Comparison of ENCODE assay signal across 9 mouse cellular contexts in genomic region chr7:6361756-6362155, GRCm38 (mm10). TPM values are rescaled to one million over a fixed set of nuclear protein-coding genes. Genes with fewer than 3 reads are reported as not detected.
DNase-seq lines count a peak whose midpoint lies in the region; ATAC-seq and TF ChIP-seq lines count a peak whose summit lies in the region.
"Had no signal": no experiment of that assay in that cellular context is flagged by ENCODE, and none has a peak within 500 bp of the region (broad histone marks: within the 10 kb centered on the region; RNA-seq: fewer than 3 reads in every experiment).

No protein-coding gene starts in this region.

- H3K4me3 ChIP-seq in megakaryocyte, embryonic 14.5 days (replicated peaks), result peak overlapping the region; percentile 94
- H3K4me3 ChIP-seq in limb, embryonic 14.5 days (replicated peaks; ENCODE audit: low read length), result peak overlapping the region; percentile 48
- peak overlapping the region; percentile 55 for H3K4me3 ChIP-seq in stomach, embryonic 15.5 days (replicated peaks)

- peak; percentile 37 for DNase-seq in cerebellum, adult 11-12 months
- DNase-seq in cerebellum, postnatal 4 days (ENCODE audit: low spot score in 2 of 2), result no peak
- no peak for DNase-seq in limb, embryonic 14.5 days (ENCODE audit: low spot score)
- DNase-seq in MN1 (ENCODE audit: low spot score), result no peak
- DNase-seq in ovary, postnatal 36 days (ENCODE audit: low spot score), result no peak

- peaks cover 29% of the 10 kb centered on the region for H3K4me1 ChIP-seq in megakaryocyte, embryonic 14.5 days
- peaks cover 12% of the 10 kb centered on the region for H3K4me1 ChIP-seq in limb, embryonic 14.5 days (ENCODE audit: control insufficient read depth, insufficient read depth, low read length)
- 0 out of 2 replicates have a peak, but pooled peaks cover 6% of the 10 kb centered on the region for H3K4me1 ChIP-seq in stomach, embryonic 15.5 days

- TF ChIP-seq POLR2A in limb, embryonic 14.5 days (IDR thresholded peaks at IDR 0.05; ENCODE audit: borderline replicate concordance, extremely low read depth, insufficient read depth, insufficient read length), result no peak

- H3K27me3 ChIP-seq in megakaryocyte, embryonic 14.5 days (replicated peaks), result no peaks in the 10 kb centered on the region
- no peaks in the 10 kb centered on the region for H3K27me3 ChIP-seq in limb, embryonic 14.5 days (ENCODE audit: control insufficient read depth, insufficient read depth, low read length)
- H3K27me3 ChIP-seq in stomach, embryonic 15.5 days (replicated peaks), result no peaks in the 10 kb centered on the region

- peak overlapping the region; percentile 78 for H3K27ac ChIP-seq in limb, embryonic 14.5 days (replicated peaks; ENCODE audit: low read depth, low read length)
- peak overlapping the region; percentile 81 for H3K27ac ChIP-seq in stomach, embryonic 15.5 days

- peak overlapping the region; percentile 49 for H3K9ac ChIP-seq in limb, embryonic 14.5 days (ENCODE audit: low read depth, low read length, severe bottlenecking)
- peak overlapping the region; percentile 33; the same call in 1 of the 2 replicates for H3K9ac ChIP-seq in stomach, embryonic 15.5 days

- no peaks in the 10 kb centered on the region for H3K36me3 ChIP-seq in megakaryocyte, embryonic 14.5 days (replicated peaks; ENCODE audit: low read length)
- no peaks in the 10 kb centered on the region for H3K36me3 ChIP-seq in limb, embryonic 14.5 days (ENCODE audit: control insufficient read depth, insufficient read depth, low read length)
- H3K36me3 ChIP-seq in stomach, embryonic 15.5 days, result no peaks in the 10 kb centered on the region

- H3K9me3 ChIP-seq in megakaryocyte, embryonic 14.5 days, result no peaks in the 10 kb centered on the region
- no peaks in the 10 kb centered on the region for H3K9me3 ChIP-seq in limb, embryonic 14.5 days (ENCODE audit: control insufficient read depth, low read length)
- no peaks in the 10 kb centered on the region for H3K9me3 ChIP-seq in stomach, embryonic 15.5 days

- peak overlapping the region; percentile 73 for H3K4me2 ChIP-seq in limb, embryonic 14.5 days (replicated peaks; ENCODE audit: low read depth, low read length, severe bottlenecking)
- H3K4me2 ChIP-seq in stomach, embryonic 15.5 days, result peak overlapping the region; percentile 63

- 25% methylated on average over 7 of the region's 7 CpGs for whole genome bisulfite sequencing in limb, embryonic 14.5 days
- WGBS in stomach, embryonic 15.5 days, result 20% methylated on average over 7 of the region's 7 CpGs

- no peak for ATAC-seq in megakaryocyte, adult 5-6 weeks (ENCODE audit: poor library complexity, severe bottlenecking)
- no peak for ATAC-seq in limb, embryonic 14.5 days (ENCODE audit: low FRiP score, low read depth)
- ATAC-seq in stomach, embryonic 15.5 days (ENCODE audit: insufficient read depth, low FRiP score, low read depth), result no peak

RNA-seq across cellular contexts. Expression of gene Zfp78, which starts 1.3 kb away (rescaled TPM):
- not detected in 2 replicates for polyA plus RNA-seq in megakaryocyte, embryonic 14.5 days (2012; ENCODE audit: insufficient read depth, low replicate concordance)
- 2.9 and 4.3 TPM in 2 replicates for total RNA-seq in megakaryocyte, adult 5-6 weeks (2015)
- 2.0 and 5.1 TPM in 2 replicates for total RNA-seq in megakaryocyte, adult 5-6 weeks (2017)
- polyA plus RNA-seq in limb, embryonic 14.5 days (2012; rRNA removed), result 1.1 and 2.1 TPM in 2 replicates
- 2.8 and 3.4 TPM in 2 replicates for polyA plus RNA-seq in limb, embryonic 14.5 days (2014; fragmentation: Nextera tagmentation; extraction: Ambion mirVana)
- 1.6 and 1.9 TPM in 2 replicates for polyA plus RNA-seq in stomach, embryonic 15.5 days (2015; fragmentation: Nextera tagmentation; extraction: Ambion mirVana)

RNA-seq across cellular contexts. Expression of gene Gm3854, which starts 18.2 kb away (rescaled TPM):
- not detected in 2 replicates for polyA plus RNA-seq in megakaryocyte, embryonic 14.5 days (2012; ENCODE audit: insufficient read depth, low replicate concordance)
- total RNA-seq in megakaryocyte, adult 5-6 weeks (2015), result 0.13 and 0.21 TPM in 2 replicates
- not detected in 2 replicates for total RNA-seq in megakaryocyte, adult 5-6 weeks (2017)
- 1.4 and 1.9 TPM in 2 replicates for polyA plus RNA-seq in limb, embryonic 14.5 days (2012; rRNA removed)
- 1.1 and 1.9 TPM in 2 replicates for polyA plus RNA-seq in limb, embryonic 14.5 days (2014; fragmentation: Nextera tagmentation; extraction: Ambion mirVana)
- 1.6 and 2.7 TPM in 2 replicates for polyA plus RNA-seq in stomach, embryonic 15.5 days (2015; fragmentation: Nextera tagmentation; extraction: Ambion mirVana)
- polyA plus RNA-seq: large intestine, adult 2 months had no signal

RNA-seq across cellular contexts. Expression of gene Zfp28, which starts 21.3 kb away (rescaled TPM):
- polyA plus RNA-seq in megakaryocyte, embryonic 14.5 days (2012; ENCODE audit: insufficient read depth, low replicate concordance), result 0.20 TPM in 1 of 2 replicates, not detected in the other
- total RNA-seq in megakaryocyte, adult 5-6 weeks (2015), result 1.5 and 2.5 TPM in 2 replicates
- total RNA-seq in megakaryocyte, adult 5-6 weeks (2017), result 0.73 and 0.81 TPM in 2 replicates
- 9.2 and 11.0 TPM in 2 replicates for polyA plus RNA-seq in limb, embryonic 14.5 days (2012; rRNA removed)
- 11.1 and 14.4 TPM in 2 replicates for polyA plus RNA-seq in limb, embryonic 14.5 days (2014; fragmentation: Nextera tagmentation; extraction: Ambion mirVana)
- polyA plus RNA-seq in stomach, embryonic 15.5 days (2015; fragmentation: Nextera tagmentation; extraction: Ambion mirVana), result 6.9 and 7.6 TPM in 2 replicates

RNA-seq across cellular contexts. Expression of gene Zfp583, which starts 30.7 kb away (rescaled TPM):
- polyA plus RNA-seq in megakaryocyte, embryonic 14.5 days (2012; ENCODE audit: insufficient read depth, low replicate concordance), result 1.2 TPM in 1 of 2 replicates, not detected in the other
- total RNA-seq in megakaryocyte, adult 5-6 weeks (2015), result 0.96 and 1.3 TPM in 2 replicates
- 0.88 and 1.8 TPM in 2 replicates for total RNA-seq in megakaryocyte, adult 5-6 weeks (2017)
- 6.1 and 6.2 TPM in 2 replicates for polyA plus RNA-seq in limb, embryonic 14.5 days (2012; rRNA removed)
- polyA plus RNA-seq in limb, embryonic 14.5 days (2014; fragmentation: Nextera tagmentation; extraction: Ambion mirVana), result 5.4 and 6.4 TPM in 2 replicates
- polyA plus RNA-seq in stomach, embryonic 15.5 days (2015; fragmentation: Nextera tagmentation; extraction: Ambion mirVana), result 4.5 and 4.8 TPM in 2 replicates

RNA-seq across cellular contexts. Expression of gene Smim17, which starts 36.8 kb away (rescaled TPM):
- not detected in 2 replicates for polyA plus RNA-seq in megakaryocyte, embryonic 14.5 days (2012; ENCODE audit: insufficient read depth, low replicate concordance)
- not detected in 2 replicates for total RNA-seq in megakaryocyte, adult 5-6 weeks (2015)
- total RNA-seq in megakaryocyte, adult 5-6 weeks (2017), result not detected in 2 replicates
- 0.31 and 0.51 TPM in 2 replicates for polyA plus RNA-seq in limb, embryonic 14.5 days (2012; rRNA removed)
- polyA plus RNA-seq in limb, embryonic 14.5 days (2014; fragmentation: Nextera tagmentation; extraction: Ambion mirVana), result 0.32 TPM in 1 of 2 replicates, not detected in the other
- 0.23 and 0.26 TPM in 2 replicates for polyA plus RNA-seq in stomach, embryonic 15.5 days (2015; fragmentation: Nextera tagmentation; extraction: Ambion mirVana)
- polyA plus RNA-seq: large intestine, adult 2 months had no signal
